Mouse (Mus musculus): ENCODE data around the gene Gadd45a. TPM values are rescaled to one million over a fixed set of nuclear protein-coding genes. Genes with fewer than 3 reads are reported as not detected.

Gene Gadd45a
- polyA plus RNA-seq, 1 experiment, result 148 TPM

- TF ChIP-seq FLI1 (IDR thresholded peaks at IDR 0.05; ENCODE audit: low read length) (no peak), GATA1 (IDR thresholded peaks at IDR 0.05; ENCODE audit: borderline replicate concordance, low read length) (no peak)
- Histone ChIP-seq H3K36me3 (replicated peaks; ENCODE audit: low read length) (no peaks in the 10 kb centered on the region), H3K27me3 (replicated peaks) (peaks cover 15% of the 10 kb centered on the region), H3K4me1 (peaks cover 24% of the 10 kb centered on the region), H3K9me3 (no peaks in the 10 kb centered on the region), H3K4me3 (replicated peaks) (no peak overlapping the region)
Measured at GRCm38 (mm10) chr6:67071615-67072014, 34.4 kb upstream of the Gadd45a start.

GRCm38 (mm10) chr6:67069800-67070315 is 32.6 kb upstream of the Gadd45a start:
- Histone ChIP-seq H3K4me3 (replicated peaks) (peak overlapping the region; percentile 43), H3K36me3 (replicated peaks; ENCODE audit: low read length) (peaks cover 5% of the 10 kb centered on the region), H3K9me3 (no peaks in the 10 kb centered on the region), H3K4me1 (peaks cover 19% of the 10 kb centered on the region), H3K27me3 (replicated peaks) (peaks cover 5% of the 10 kb centered on the region)
- TF ChIP-seq GATA1 (IDR thresholded peaks at IDR 0.05; ENCODE audit: borderline replicate concordance, low read length) (no peak), FLI1 (IDR thresholded peaks at IDR 0.05; ENCODE audit: low read length) (no peak)

GRCm38 (mm10) chr6:67069219-67069762 is 32.0 kb upstream of the Gadd45a start:
- Histone ChIP-seq H3K9me3 (no peaks in the 10 kb centered on the region), H3K27me3 (replicated peaks) (peaks cover 5% of the 10 kb centered on the region), H3K4me3 (replicated peaks) (peak overlapping the region; percentile 43), H3K4me1 (peaks cover 19% of the 10 kb centered on the region), H3K36me3 (replicated peaks; ENCODE audit: low read length) (peaks cover 5% of the 10 kb centered on the region)
- no peak for TF ChIP-seq GATA1 (IDR thresholded peaks at IDR 0.05; ENCODE audit: borderline replicate concordance, low read length)
- TF ChIP-seq FLI1 (IDR thresholded peaks at IDR 0.05; ENCODE audit: low read length), result no peak

GRCm38 (mm10) chr6:67060057-67060456 is 22.8 kb upstream of the Gadd45a start:
- H3K9me3 ChIP-seq, result no peaks in the 10 kb centered on the region
- no peak for TF ChIP-seq FLI1 (IDR thresholded peaks at IDR 0.05; ENCODE audit: low read length)
- no peak for TF ChIP-seq GATA1 (IDR thresholded peaks at IDR 0.05; ENCODE audit: borderline replicate concordance, low read length)
- no peak overlapping the region for H3K4me3 ChIP-seq (replicated peaks)
- H3K4me1 ChIP-seq, result peaks cover 19% of the 10 kb centered on the region
- H3K36me3 ChIP-seq (replicated peaks; ENCODE audit: low read length), result peaks cover 3% of the 10 kb centered on the region
- H3K27me3 ChIP-seq (replicated peaks), result no peaks in the 10 kb centered on the region

- Histone ChIP-seq H3K27me3 (replicated peaks) (no peaks in the 10 kb centered on the region), H3K4me1 (peaks cover 19% of the 10 kb centered on the region), H3K4me3 (replicated peaks) (no peak overlapping the region), H3K9me3 (no peaks in the 10 kb centered on the region), H3K36me3 (replicated peaks; ENCODE audit: low read length) (no peaks in the 10 kb centered on the region)
- TF ChIP-seq FLI1 (IDR thresholded peaks at IDR 0.05; ENCODE audit: low read length), result no peak
- TF ChIP-seq GATA1 (IDR thresholded peaks at IDR 0.05; ENCODE audit: borderline replicate concordance, low read length), result no peak
Measured at GRCm38 (mm10) chr6:67057991-67058696, 20.9 kb upstream of the Gadd45a start.

GRCm38 (mm10) chr6:67057574-67057973 is 20.3 kb upstream of the Gadd45a start:
- Histone ChIP-seq H3K4me3 (replicated peaks) (no peak overlapping the region), H3K27me3 (replicated peaks) (no peaks in the 10 kb centered on the region)
- TF ChIP-seq GATA1 (IDR thresholded peaks at IDR 0.05; ENCODE audit: borderline replicate concordance, low read length), result no peak

GRCm38 (mm10) chr6:67056889-67057564 is 19.8 kb upstream of the Gadd45a start:
- H3K36me3 ChIP-seq (replicated peaks; ENCODE audit: low read length), result no peaks in the 10 kb centered on the region
- no peaks in the 10 kb centered on the region for H3K9me3 ChIP-seq
- H3K27me3 ChIP-seq (replicated peaks), result no peaks in the 10 kb centered on the region
- no peak overlapping the region for H3K4me3 ChIP-seq (replicated peaks)
- TF ChIP-seq FLI1 (IDR thresholded peaks at IDR 0.05; ENCODE audit: low read length), result no peak
- no peak for TF ChIP-seq GATA1 (IDR thresholded peaks at IDR 0.05; ENCODE audit: borderline replicate concordance, low read length)
- H3K4me1 ChIP-seq, result peaks cover 19% of the 10 kb centered on the region

More at GRCm38 (mm10) chr6:67057574-67057973, 20.3 kb upstream of the Gadd45a start:
- no peaks in the 10 kb centered on the region for H3K36me3 ChIP-seq (replicated peaks; ENCODE audit: low read length)
- H3K9me3 ChIP-seq, result no peaks in the 10 kb centered on the region
- H3K4me1 ChIP-seq, result peaks cover 19% of the 10 kb centered on the region

- no peaks in the 10 kb centered on the region for H3K27me3 ChIP-seq (replicated peaks)
- no peak for TF ChIP-seq GATA1 (IDR thresholded peaks at IDR 0.05; ENCODE audit: borderline replicate concordance, low read length)
- no peak for TF ChIP-seq FLI1 (IDR thresholded peaks at IDR 0.05; ENCODE audit: low read length)
- no peaks in the 10 kb centered on the region for H3K9me3 ChIP-seq
- no peaks in the 10 kb centered on the region for H3K36me3 ChIP-seq (replicated peaks; ENCODE audit: low read length)
- H3K4me1 ChIP-seq, result peaks cover 19% of the 10 kb centered on the region
- H3K4me3 ChIP-seq (replicated peaks), result no peak overlapping the region
Measured at GRCm38 (mm10) chr6:67056108-67056888, 19.0 kb upstream of the Gadd45a start.

- no peak for TF ChIP-seq FLI1 (IDR thresholded peaks at IDR 0.05; ENCODE audit: low read length)
- no peak for TF ChIP-seq GATA1 (IDR thresholded peaks at IDR 0.05; ENCODE audit: borderline replicate concordance, low read length)
- Histone ChIP-seq H3K4me1 (0 out of 2 replicates have a peak, but pooled peaks cover 9% of the 10 kb centered on the region), H3K4me3 (replicated peaks) (no peak overlapping the region), H3K9me3 (no peaks in the 10 kb centered on the region; the same call in 1 of the 2 replicates), H3K27me3 (replicated peaks) (no peaks in the 10 kb centered on the region), H3K36me3 (replicated peaks; ENCODE audit: low read length) (no peaks in the 10 kb centered on the region)
Measured at GRCm38 (mm10) chr6:67050063-67050462, 12.8 kb upstream of the Gadd45a start.
